Mouse (Mus musculus) MEL-GATA-1-ER (cell line): ENCODE results near the gene Abhd16a.
"Not testable (repeated sequence)": the region's sequence is repeated elsewhere in the genome, so short reads cannot be mapped to it uniquely, and the experiment has no call there.

Experiments
- DNase-seq: peaks from one replicate; pipeline ENCODE4 v3.0.0-alpha.2; 2012; ENCODE audit warnings: low read depth; ENCODE audit errors: extremely low read depth

The Abhd16a gene

DNA sequence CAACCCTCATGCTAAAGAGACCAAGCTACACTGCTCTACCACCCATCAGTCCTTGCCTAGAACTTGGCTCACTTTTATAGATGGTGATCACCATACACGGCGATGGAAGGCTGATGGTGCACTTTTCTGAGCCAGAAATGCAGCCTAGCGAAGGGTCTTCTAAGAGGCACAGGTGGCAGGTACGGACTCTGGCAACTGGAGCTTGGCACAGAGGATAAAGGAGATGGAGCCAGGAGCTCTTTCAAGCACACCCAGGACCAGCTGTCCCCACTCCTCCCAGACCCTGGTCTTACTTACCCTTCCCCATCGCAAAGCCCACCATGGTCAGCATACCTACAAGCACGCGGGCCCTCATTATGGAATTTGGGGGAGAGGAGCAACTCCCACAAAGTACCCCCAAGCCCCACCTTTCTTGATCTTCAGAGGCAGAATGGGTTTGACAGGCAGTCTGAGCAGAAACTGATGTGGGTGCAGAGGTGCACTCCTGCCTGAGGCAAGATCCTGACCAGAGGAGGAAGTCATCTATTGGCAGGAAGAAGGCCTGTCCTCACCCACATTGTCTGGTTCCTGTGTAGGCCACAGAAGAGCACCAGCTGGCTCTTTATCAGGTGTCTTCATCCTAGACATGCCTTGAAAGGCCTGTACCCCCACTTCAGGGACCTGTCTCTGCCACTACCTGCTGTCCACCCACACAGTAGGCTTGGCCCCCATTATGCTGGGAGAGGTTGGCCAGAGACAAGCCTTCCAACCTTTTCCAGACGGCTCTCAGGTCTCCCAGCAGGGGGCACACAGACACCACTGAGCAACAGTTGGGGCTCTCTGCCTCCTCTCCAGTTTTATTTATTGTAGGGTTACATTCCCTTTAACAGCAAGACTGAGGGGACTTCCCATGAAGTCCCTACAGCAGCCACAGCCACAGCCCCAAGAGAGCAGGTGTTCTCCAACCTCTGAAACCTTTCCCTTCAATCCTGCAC is 26.3 kb downstream of the Abhd16a start, which contains the start of gene Ly6g5b:
Gene Ly6g5b (minus strand): TSS at position 383 of the 974 bp plus-strand sequence.
- peak; percentile 17 for DNase-seq

DNA sequence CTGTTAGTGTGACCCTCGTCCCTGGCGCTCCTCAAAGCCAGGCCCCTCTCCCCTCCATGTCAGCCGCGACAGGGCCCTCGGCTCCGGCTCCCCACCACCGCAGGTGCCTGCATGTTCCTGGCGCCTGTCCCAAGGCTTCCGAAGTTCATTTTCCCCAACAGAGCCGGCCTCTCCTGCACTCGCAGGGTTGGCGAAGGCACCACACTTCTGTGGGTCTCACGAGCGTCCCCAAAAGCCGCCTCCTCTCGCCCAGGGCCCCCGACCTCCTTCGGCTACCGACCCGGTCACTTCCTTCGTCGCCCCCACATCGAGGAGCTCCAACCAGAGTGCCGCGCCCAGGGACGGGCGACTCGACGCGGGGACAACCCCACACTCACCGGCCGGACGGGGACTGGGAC is 31.7 kb downstream of the Abhd16a start:
- no peak for DNase-seq

DNA sequence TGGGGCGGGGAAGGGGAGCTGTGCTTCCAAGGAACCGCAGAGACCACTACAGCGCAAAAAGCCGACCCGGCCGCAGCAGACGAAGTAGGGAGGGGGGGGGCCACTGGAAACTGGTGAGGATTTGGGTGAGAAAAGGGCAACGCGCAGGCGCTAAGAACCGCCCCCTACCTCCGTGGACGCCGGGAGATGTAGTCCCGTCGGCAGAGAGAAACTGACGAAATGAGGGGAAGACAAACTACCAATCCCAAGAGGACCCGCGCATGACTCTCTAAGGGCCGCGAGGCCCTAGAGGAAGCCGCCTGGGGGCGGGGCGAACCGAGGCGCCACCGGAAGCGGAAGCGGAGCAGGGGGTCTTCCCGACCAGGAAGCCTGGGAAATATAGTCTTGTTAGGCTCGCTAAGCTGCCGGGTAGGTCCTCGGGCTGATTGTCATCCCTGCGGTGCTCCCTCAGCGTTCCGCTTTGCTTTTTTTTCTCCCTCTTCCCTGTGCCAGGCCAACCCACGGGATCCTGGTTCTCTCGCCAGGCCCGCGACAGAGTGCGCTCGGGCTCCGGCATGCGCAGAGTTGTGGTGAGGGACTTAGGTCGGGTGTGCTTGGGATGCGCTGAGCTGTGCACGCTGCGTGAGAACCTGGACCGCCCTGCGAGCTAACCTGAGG is 32.2 kb downstream of the Abhd16a start, which contains the start of gene Gpank1:
Gene Gpank1 (plus strand): TSS at position 313 of the 657 bp plus-strand sequence.
- peak; percentile 87 for DNase-seq

DNA sequence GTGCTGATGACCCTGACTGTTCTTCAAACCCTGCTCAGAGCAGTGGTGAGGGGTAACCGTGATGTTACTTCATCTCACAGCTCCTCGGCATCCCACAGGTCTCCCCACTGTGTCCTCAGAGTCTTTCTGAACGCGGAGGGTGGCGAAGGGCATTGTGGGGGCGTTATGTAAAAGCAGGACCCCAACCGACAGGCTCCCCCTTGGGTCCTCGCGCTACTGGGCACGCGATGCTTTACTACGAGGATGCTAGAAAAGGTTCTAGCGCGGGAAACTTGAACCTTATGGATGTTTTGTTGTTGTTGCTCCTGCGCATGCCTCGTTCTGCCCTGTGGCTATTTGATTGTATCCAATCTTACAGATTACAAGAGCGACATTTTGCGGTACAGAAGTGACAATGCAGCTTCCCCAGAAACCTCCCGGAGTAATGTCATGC is 32.8 kb downstream of the Abhd16a start, which contains the start of gene Csnk2b:
Gene Csnk2b (minus strand): TSS at position 183 of the 433 bp plus-strand sequence.
- DNase-seq: peak; percentile 25

DNA sequence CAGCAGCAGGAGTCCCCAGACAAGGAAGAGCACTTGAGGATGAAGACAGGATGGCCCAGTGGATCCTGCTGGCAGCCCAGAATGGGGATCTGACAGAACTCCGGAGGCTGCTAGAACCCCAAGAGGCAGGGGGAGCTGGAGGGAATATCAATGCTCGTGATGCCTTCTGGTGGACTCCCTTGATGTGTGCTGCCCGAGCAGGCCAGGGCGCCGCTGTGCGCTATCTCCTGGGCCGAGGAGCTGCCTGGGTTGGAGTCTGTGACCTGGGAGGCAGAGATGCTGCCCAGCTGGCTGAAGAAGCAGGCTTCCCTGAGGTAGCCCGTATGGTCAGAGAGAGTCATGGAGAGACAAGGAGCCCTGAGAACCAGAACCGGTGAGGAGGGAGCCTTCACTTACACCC is 34.2 kb downstream of the Abhd16a start:
- DNase-seq: not testable (repeated sequence)

DNA sequence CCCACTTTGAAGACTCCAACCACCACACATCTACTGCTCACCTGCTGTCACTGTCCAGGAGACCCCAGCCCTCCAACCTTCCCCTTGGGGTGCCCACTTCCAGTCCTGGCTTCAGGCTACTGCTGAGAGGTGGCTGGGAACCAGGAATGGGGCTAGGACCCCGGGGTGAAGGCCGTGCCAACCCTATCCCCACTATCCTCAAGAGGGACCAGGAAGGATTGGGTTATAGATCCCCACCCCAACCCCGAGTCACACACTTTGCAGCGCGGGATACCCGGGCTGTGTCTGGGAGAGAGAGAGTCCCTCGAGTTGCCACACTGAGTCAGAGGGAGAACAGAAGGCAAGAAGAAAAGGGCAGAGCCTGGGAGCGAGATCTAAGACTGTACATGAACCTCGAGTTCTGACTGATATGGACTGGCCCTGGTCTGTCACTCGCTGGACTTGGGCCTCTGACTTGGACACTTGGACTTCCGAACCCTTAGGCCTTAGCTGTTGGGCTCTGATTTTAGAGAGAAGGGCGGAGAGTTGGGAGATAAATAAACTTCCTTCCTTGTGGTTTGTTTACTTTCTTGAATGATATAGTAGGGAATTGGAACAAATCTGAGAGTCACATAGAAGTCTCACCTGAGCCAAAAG is 35.3 kb downstream of the Abhd16a start:
- DNase-seq: not testable (repeated sequence)

DNA sequence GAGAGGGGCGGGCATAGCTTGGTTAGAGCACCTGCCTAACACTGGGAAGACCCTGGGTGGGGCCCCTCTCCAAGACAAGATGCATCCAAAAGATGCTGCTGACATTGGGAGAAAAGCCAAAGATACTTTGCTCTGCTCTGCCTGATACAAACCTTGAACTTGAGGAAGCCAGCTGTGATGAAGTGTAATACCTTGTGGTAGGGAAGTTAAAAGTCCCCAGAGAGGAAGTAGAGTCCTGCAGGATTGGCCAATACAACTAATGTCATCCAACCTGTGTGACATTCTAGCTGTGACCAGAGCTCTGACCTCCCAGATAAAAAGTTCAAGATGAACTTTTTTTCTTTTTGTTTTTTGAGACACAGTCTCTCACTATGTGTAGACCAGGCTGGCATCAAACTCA is 36.0 kb downstream of the Abhd16a start:
- DNase-seq: no peak

DNA sequence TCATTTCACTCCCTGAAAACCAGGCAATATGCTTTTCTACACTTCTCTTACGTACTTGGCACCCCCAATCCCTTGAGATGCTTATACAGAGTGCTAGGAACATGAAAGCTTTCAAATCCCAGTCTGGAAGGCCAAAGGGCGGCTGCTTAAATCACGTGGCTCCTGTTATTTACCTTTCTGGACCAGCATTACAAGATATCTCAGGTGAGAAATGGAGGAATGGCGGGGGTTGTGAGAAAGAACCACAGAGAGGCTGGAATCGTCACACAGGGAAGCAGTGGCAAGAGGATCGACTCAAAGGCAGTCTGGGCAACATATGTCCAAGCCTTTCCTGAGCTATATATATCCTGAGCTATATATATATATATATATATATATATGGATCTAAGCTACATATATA is 36.5 kb downstream of the Abhd16a start:
- no peak for DNase-seq

DNA sequence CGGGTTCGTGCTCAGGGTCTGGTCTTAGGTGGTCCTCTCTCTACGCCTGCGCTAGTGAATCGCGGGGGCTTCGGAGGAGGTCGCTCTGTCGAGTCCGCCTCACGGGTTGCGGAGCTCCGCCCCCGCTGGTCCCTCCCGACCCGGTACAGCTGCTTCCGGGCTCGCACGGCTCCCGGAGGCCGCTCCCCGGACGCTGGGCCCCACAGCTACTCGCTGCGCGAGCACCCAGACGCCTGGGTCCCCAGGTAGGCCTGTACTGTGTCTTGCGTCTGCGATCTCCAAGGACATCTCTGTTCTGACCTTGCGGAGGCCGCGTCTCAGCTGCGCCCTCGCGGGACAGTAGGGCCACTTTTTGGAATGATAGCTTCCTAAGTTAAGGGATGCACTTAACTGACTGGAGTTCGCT is 37.1 kb downstream of the Abhd16a start, which contains the start of gene D17H6S53E:
Gene D17H6S53E (plus strand): TSS at position 168 of the 406 bp plus-strand sequence.
- no peak for DNase-seq

DNA sequence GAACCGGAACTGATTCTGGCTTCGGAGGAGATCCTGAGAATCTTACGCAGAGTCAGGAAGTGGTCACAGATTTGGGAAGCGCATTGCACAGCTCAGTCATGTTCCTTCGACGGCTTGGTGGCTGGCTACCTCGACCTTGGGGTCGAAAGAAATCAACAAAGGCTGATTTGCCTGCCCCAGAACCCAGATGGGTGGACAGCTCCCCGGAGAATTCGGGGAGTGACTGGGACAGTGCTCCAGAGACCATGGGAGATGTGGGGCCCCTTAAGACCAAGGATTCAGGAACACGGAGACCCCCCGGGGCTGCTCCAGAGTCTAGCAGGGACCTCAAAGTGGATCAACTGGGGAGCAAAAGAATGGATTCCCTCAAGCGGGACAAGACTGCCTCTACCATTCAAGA is 38.0 kb downstream of the Abhd16a start:
- no peak for DNase-seq

DNA sequence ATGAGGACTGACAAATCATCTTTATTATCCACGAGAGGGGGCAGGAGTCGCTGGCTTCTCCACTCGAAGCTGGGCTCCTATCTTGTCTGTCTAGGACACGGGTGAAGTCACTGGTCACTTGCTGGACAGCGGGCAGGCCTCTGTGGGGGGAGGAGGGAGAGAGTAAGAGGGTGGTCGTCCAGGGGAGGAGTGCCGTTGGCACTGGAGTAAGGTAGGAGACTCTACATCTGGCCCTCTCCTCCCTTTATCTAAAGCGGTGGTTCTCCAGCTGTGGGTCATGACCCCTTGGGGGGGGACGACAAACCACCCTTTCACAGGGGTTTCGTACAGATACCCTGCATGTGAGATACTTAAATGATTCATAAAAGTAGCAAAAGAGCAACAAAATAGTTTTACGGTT is 39.9 kb downstream of the Abhd16a start:
- no peak for DNase-seq

DNA sequence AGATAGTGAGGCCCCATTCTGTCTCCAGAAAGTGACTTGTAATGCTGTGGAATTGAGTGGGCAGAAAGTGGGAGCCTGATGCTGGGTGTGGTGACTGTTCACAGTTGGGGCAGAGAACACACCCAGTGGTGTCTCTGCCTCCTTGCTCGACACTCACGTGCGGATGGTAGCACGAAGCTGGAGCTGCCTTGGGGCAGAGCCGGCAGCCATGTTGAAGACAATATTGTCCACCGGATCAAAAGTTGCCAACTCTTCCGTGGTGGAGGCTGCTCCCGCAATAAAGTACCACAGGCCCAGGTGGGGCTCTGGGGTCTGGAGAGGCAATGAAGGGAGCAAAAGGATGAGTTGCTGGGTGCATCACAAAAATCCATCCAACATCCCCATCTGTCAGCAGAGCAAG is 42.0 kb downstream of the Abhd16a start:
- DNase-seq: no peak

DNA sequence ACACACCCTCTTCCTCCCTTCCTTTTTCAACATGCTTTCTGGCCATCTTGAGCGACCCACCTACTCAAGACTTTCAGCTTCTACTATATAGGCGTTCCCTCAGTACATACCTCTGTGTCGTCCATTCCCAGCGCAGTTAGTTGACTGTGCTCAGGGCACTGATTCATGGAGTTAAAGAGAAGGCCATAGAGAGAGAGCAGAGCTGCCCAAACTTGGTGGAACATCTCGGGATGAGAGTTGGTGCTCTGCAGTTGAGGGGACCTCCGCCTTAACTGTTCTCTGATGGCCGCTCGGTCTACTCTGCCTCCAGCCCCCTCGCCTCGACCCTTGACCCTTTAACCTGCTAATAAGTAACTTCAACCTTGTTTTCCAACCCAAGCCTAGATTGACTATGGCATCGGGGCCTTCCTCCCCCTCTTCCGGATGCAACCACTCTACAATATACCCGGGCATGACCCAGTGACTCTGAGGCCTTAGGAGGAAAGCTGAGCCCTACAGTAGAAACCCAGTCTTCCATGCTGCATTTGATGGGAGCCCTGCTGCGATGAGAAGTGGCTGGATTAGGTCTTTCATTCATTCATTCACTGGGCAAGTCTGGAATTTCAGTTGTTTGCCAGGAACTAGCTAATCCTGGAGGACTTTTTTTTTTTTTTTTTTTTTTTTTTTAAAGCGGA is 42.6 kb downstream of the Abhd16a start, which contains the start of gene Apom:
Gene Apom (minus strand): TSS at position 551 of the 674 bp plus-strand sequence.
- DNase-seq: no peak

DNA sequence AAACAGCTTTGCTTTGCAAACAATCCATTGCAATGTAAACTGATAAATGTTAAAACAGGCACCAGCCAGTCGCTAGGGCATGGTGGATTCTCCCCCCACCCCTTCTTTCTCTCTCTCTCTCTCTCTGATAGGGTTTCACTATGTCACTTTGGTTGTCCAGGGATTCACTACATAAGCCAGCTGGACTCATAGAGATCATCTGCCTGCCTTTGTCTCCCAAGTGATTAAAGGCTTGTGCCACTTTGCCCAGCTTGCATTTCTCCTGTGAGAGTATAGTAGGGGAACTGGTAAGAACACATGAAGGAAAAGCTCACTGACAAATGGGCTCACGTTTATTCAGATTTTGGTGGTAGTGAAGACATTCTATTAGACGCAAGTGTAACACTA is 43.1 kb downstream of the Abhd16a start:
- no peak for DNase-seq

DNA sequence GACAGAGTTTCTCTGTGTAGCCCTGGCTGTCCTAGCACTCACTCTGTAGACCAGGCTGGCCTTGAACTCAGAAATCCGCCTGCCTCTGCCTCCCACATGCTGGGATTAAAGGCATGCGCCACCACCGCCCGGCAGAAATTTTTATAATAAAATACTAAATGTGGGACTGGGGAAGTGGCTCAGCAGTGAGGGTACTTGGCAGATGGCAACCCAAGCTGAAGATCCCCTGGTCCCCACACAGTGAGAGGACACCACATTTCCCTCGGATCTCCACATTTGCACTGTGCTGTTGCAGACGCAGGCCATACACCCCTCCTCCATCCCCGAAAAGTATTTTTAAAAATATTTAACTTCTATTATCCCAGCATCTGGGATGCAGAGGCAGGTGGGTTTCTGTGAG is 44.5 kb downstream of the Abhd16a start:
- DNase-seq: no peak

DNA sequence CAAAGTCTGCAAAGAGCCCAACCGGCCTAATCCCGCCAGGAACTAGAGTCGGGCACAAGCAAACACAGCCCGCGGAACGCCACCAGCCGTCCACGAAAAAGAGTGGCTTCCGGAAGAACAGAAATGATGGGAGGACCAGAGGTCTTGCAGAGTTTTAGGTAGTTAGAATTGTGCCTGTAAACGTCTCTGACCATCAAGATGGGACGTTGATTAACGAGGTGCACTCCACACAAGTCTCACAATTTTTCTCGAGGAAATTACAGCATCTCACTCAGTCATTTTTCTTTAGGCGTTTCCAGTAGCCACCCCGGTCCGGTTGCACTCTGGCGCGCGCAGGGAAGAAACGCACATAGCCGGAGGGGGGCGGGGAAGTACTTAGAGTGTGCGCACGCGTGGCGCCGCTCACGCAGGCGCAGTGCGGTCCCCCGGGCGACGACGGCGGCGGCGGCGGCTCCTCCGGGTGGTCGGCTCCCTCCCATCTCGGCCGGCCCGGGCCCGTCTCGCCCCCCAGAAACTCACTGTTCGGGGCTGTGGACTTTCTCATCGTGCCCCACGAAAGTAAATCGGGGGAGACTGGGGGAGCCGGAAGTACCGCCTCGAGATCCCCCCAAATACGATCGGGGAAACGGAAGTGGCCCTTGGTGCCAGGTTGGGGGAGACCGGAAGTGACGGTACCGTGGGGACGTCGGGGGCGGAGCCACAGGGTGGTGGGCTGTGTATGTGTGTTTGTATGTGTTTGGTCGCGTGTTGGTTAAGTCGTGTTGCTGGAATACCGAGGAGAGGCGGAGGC is 45.9 kb downstream of the Abhd16a start, which contains the start of gene Bag6:
Gene Bag6 (plus strand): TSS at position 378 of the 790 bp plus-strand sequence.
- peak; percentile 67 for DNase-seq

DNA sequence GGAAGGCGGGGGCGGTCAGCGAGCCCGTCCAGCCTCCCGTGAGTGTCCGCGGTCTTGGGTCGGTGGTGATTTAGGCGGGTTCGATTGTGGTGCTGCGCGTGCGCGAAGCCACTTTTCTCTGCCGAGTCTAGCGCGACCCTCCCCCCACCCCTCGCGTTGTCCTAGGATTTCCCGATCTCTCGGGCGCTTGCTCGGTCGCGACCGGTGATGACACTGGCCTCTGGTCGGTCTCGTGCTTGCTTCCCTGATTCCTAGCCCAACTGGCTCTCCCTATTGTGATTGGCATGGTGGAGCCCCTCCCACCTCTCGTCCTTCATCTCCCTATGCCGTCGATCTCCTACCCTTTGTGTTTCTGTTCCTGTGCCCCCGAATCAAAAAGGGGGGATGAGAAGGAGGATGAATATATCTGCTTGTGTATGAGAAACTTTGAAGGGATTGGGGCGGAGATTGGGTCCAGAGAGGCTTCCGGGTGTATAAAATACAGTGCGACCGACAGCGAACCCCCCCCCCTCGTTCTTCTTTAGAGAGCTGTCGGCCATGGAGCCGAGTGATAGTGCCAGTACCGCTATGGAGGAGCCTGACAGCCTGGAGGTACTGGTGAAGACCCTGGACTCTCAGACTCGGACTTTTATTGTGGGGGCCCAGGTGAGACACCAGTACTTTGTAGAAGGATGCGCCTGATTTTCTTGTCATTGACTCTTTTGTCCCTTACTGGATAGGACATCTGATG is 46.7 kb downstream of the Abhd16a start:
- DNase-seq: peak; percentile 27

DNA sequence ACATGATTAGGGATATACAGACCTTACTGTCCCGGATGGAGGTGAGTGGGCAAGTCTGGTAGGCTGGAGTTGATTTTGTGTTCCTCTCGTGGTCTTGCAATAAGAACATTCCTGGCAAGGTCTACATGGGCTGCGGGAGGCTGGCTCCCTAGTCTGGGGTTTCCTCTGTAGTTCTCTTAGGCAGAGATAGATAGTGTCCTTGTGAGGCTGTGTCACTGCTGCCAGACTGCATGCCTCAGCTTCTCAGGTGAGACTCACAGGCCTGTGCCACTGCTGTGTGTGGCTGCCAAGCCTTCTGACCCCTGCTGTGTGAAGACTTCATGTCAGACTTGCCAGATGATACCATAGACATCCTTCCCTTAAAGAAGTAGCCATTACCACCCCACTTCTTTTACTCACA is 50.2 kb downstream of the Abhd16a start:
- no peak for DNase-seq

DNA sequence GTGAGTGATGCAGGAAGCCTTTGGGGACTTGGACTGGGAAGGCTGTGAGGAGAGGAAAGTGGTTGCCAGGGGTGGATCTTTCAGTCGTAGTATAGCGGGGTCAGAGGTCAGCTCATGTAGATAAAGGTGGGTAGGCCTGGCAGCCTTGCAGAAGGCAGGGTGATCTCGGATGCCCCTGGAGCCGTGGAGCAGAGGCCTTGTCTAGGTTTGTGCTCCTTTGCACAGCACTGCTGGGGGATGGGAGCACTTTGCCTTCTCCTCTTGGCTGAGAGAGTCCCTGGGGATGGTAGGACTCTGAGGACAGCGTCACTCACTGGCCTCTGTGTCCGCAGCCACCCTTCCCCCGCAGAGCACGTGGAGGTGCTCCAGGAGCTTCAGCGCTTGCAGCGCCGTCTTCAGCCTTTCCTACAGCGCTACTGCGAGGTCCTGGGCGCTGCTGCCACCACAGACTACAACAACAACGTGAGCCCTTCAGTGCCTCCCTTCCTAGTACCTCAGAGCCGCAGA is 51.5 kb downstream of the Abhd16a start:
- DNase-seq: no peak
